Mouse (Mus musculus) brain, embryonic 14.5 days (tissue): ENCODE data around the gene Rnf141.

ENCODE experiments used
- CTCF ChIP-seq: fragments of 200-500 bp; IDR thresholded peaks from 2 replicates; pipeline ENCODE4 v1.5.1; 2012; ENCODE audit warnings: inconsistent platforms, mild to moderate bottlenecking, moderate library complexity, borderline replicate concordance; ENCODE audit not compliant: insufficient read depth, insufficient read length; ENCODE audit errors: extremely low read depth
- POLR2A ChIP-seq: fragments of 200-500 bp; IDR thresholded peaks from 2 replicates; pipeline ENCODE4 v1.6.1; 2012; ENCODE audit warnings: mild to moderate bottlenecking, inconsistent platforms, borderline replicate concordance; ENCODE audit not compliant: poor library complexity, insufficient read depth, insufficient read length, severe bottlenecking; ENCODE audit errors: extremely low read depth

DNA sequence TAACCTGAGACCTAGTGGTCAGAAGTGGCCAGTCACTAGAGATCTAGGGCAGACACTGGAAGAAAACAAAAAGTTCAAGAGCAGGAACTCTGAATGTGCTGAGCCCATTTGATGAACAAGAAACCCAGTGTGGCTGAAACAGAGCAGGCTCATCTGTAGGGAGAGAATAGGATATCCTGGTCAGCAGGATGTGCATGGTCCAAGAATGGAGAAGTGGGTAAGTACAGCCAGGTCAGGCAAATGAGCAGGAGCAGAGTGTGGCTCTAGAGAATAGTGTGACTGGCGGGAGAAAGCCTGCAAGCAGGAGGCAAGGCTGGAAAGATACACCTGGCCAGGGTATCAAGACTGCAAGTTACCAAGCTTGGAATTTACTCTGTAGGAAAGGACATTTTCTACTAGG lies 11.3 kb upstream of the Rnf141 start:
- TF ChIP-seq POLR2A (no peak), CTCF (no peak)
